Mouse (Mus musculus): ENCODE results near the gene Megf11.
"Not testable (repeated sequence)": the region's sequence is repeated elsewhere in the genome, so short reads cannot be mapped to it uniquely, and the experiment has no call there.

Gene Megf11

GRCm38 (mm10) chr9:64654723-64655122, 269.3 kb downstream of the Megf11 start:
- DNase-seq = no peak

GRCm38 (mm10) chr9:64656613-64657012, 271.2 kb downstream of the Megf11 start:
- DNase-seq = no peak

DNA sequence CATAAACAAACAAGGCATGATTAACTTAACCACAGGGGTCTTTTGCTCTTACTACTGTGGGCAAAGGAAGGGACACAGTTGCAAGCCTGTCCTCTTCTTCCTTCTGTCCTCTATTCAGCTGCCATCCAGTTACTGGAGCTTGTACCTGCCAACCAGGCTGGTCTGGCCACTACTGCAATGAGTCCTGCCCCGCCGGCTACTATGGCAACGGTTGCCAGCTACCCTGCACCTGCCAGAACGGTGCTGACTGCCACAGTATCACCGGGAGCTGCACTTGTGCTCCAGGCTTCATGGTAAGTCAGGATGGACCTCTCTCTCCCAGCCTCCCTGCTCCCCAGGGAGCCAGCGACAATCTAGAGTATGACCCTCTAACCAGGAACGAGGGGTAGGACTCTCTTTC, 274.8 kb downstream of the Megf11 start:
- DNase-seq = peak; percentile 68 to 74

DNA sequence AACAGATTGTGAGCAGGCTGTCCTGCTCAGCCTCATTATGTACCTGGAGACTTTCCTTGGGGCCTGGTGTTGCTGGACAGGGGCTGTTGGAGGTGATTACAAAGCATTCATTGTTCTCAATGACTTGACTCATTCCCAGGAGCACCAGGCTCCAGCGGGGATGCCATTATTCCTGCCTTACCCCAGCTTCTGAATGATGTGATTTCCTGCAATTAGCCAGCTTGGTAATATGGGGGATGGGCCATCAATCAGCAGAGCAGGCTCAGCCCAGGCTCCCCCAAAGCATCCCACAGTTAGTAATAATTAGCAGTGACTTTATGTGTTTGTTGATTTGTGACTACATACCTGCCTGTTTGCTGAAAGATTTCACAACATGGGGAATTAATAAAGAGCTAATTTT, 279.2 kb downstream of the Megf11 start:
- no peak for DNase-seq

GRCm38 (mm10) chr9:64666549-64666948, 281.1 kb downstream of the Megf11 start:
- no peak for DNase-seq

- DNase-seq = no peak
Observed at GRCm38 (mm10) chr9:64667513-64667912, 282.1 kb downstream of the Megf11 start.

DNA sequence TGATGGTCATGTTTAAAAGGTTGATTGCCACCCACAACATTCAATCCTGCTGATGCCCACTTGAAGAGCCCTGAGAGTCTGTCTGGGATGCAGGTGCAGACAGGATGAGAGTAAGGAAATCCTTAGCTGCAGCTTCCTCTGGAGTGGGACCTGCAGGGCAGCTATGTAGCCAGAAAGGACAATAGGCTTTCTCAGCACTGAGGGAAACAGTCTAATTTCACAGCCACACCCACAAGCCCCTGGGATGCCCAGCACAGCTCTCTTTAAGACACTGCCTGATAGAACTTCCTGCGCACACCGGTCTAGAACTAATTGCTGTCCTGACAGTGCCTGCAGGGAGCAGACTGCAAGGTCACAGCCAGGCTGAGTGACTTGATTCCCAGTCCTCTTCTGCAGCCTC, 282.6 kb downstream of the Megf11 start:
- DNase-seq = no peak

- DNase-seq = not testable (repeated sequence)
Observed at GRCm38 (mm10) chr9:64671341-64672319, 286.2 kb downstream of the Megf11 start.

- DNase-seq = no peak
Observed at GRCm38 (mm10) chr9:64687122-64688014, 301.9 kb downstream of the Megf11 start.

GRCm38 (mm10) chr9:64688015-64688394, 302.6 kb downstream of the Megf11 start:
- DNase-seq = no peak

DNA sequence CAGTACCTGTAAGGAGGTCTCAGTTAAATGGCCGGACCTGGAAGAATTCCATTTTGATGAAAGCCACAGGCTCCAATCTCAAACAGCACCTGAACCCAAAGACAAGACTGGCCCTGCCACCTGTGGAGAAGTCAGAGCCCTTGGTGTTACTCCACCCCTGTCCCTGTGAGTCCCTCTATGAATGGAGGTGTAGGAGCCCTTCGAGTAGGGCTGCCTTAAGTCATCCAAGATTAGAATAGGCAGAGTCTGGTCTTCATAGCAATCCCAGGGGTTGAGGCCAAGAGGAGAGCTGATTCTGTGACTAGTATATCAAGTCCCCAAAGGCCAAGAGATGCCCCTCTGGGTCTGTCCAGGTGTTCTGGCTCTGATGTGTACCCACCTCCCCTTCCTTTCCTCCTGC, 305.3 kb downstream of the Megf11 start:
- DNase-seq = no peak

- DNase-seq = peak; percentile 80 to 87
Observed at GRCm38 (mm10) chr9:64691176-64691575, 305.8 kb downstream of the Megf11 start.

GRCm38 (mm10) chr9:64693094-64693493, 307.7 kb downstream of the Megf11 start:
- DNase-seq = no peak

DNA sequence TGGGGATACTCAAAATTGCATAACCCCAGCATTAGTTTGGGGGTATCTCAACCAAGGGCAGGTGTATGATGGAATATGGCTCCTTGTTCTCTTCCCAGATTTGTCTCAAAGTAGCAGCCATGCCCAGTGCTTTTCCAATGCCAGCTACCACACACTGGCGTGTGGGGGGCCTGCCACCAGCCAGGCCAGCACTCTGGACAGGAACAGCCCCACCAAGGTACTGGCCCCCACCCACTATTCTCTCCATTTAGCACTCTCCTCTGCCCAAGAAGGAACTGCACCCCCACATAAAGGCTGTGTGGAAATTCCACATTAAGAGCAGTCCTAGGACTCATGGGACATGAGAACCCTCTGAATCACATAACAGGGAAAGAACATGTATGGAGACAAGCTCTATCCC, 309.8 kb downstream of the Megf11 start:
- DNase-seq = no peak

- DNase-seq = no peak
Observed at GRCm38 (mm10) chr9:64696404-64696803, 311.0 kb downstream of the Megf11 start.

DNA sequence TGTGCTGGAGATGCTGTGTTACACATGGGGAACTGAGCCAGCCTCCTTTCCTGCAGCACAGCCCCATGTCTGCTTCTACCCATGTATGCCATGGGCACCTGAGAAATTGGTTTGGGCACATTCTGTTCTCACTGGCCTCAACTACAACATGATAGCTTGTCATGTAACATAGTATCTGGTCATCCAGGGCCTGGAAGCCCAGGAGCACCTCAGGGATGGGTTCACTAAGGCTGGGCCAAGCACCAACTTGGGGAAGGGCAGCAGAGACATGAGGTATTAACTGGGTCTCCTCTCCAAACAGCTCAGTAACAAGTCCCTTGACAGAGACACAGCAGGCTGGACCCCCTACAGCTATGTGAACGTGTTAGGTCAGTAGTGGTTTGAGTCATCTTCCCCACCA, 311.6 kb downstream of the Megf11 start:
- DNase-seq = no peak

DNA sequence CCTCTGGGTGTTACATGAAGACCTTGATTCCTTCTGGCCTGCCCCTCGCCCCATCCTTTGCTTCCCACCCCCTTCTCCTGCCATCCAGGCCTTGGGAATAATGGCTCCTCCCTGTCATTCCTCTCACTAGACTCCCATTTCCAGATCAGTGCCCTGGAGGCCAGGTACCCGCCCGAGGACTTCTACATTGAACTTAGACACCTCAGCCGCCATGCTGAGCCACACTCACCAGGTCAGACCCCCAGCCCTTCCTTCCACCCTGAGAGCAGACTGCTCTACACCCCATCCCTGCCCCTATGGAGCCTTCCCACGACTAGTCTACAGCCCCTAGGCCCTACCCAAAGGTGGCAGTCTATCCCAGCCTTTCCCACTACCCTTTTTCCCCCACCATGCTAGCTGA, 312.3 kb downstream of the Megf11 start:
- DNase-seq = no peak

DNA sequence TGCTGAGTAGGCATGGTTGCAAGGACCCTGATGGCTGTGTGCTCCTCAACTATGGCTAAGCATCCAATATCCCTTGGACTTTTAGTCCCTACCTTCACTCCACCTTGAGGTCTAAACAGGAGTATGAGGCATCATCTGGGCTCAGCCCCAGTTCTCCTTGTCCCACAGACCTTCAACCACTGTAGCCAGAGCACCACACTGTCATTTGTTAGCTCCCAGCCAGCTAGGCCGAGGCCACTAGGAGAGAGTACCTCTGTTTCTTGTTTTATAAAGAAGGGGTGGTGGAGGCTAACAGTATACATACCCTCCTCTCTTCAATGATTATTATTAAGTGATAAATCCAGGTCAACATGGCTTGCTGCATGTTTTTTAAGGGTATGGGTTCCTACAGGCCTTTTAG, 313.2 kb downstream of the Megf11 start:
- DNase-seq = no peak

- no peak for DNase-seq
Observed at GRCm38 (mm10) chr9:64700451-64701311, 315.3 kb downstream of the Megf11 start.

DNA sequence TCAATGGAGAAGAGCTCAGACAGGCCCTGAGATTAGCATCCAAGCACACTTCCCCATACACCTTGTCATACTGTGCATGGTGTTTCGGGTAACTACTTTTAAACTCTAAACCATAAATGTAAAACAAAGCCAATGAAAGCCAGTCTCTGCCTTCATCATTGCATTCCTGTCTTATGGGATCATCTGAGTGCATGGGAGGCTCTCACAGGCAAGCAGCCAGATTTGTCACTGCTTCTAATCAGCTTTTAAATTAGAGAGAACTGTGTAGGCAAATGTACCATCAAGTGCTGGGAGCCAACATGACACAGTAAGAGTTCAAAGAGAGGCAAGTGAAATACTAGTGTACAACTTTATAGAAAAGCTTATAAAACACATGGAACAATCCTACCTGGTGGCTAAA, 316.2 kb downstream of the Megf11 start:
- DNase-seq = no peak

- DNase-seq = no peak
Observed at GRCm38 (mm10) chr9:64702391-64702790, 317.0 kb downstream of the Megf11 start.

DNA sequence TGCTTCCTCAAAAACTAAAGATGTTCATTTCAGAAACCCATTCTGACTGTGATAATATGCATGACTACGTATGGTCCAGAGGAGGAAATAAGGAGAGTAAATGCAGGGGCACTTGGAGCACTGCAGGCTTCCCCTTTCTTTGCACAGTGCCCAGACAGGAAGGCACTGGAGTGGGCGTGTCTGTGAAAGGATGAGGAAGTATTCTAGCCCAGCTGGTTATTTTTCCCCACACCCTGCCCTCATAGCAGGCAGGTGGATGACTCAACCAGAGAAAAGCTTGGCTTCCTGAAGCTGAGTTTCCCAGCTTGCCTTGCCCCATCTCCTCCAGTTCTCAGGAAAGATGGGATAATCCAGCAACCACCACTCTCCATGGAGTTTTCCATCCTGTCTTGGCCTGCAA, 317.5 kb downstream of the Megf11 start:
- no peak for DNase-seq

Measured in cerebellum, postnatal 14 days (tissue).